Mouse (Mus musculus): ENCODE measurements at regions not wholly inside any gene's neighbourhood (a gene's known extent, or its start where the extent isn't known, plus 50 kb on each side); places are given as distances from the start of the nearest gene placed in this dataset.

DNA sequence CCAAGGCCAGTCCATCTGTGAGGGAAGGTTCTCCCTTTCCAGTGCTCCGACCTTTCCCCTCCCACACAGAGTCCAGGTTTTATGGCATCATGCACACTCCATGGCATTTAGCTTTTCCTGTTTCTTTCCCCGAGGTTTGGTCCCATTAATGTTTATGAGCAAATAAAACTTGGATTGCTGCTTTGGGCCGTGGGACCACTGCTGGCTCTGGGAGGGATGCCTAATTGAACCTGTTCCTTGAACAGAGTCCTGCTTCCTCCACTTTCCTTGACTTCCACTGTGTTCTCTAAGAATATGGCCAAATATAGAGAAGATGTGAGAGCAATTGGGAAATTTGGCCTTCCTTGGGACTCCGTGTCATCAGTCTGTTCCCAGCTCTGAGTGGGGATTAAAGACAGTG lies 170.3 kb upstream of the Fstl4 start:
- Histone ChIP-seq H3K4me1 (ENCODE audit: control insufficient read depth, insufficient read depth, low read depth, low read length) (no peaks in the 10 kb centered on the region), H3K4me2 (ENCODE audit: low read length) (no peak overlapping the region), H3K9ac (ENCODE audit: low read depth, low read length) (no peak overlapping the region), H3K27ac (ENCODE audit: low read depth, low read length) (no peak overlapping the region), H3K27me3 (replicated peaks; ENCODE audit: control insufficient read depth, insufficient read depth, low read length) (no peaks in the 10 kb centered on the region), H3K9me3 (ENCODE audit: control insufficient read depth, low read length) (peaks cover 11% of the 10 kb centered on the region; the same call in 1 of the 2 replicates), H3K4me3 (ENCODE audit: low read length) (no peak overlapping the region), H3K36me3 (ENCODE audit: control insufficient read depth, insufficient read depth, low read length) (no peaks in the 10 kb centered on the region)
- no peak for ATAC-seq
- 92% methylated on average over 4 of the region's 4 CpGs for WGBS

DNA sequence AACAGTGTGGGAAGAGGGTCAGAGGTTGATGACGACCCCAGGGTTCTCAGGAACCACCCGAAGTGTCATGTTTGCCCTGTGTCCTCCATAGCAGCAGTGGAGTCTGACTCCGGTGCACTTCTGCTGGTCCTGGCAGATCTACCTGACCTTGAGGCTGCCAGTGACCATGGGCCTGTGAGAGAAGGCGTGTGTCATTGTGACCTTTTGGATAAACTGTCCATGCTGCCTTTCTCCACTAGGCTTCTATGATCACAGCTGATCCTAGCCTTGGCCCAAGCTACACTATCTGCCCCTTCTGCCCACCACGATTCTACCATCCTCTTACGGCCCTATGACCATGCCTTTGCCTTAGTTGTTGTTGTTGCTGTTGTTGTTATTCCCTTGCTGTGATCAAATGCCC lies 163.2 kb upstream of the Fstl4 start:
- H3K4me2 ChIP-seq (ENCODE audit: low read length): no peak overlapping the region
- H3K9me3 ChIP-seq (ENCODE audit: control insufficient read depth, low read length): peaks cover 4% of the 10 kb centered on the region; the same call in 1 of the 2 replicates
- no peak overlapping the region for H3K9ac ChIP-seq (ENCODE audit: low read depth, low read length)
- 85% methylated on average over 6 of the region's 6 CpGs for WGBS
- peaks cover 2% of the 10 kb centered on the region; the same call in 1 of the 2 replicates for H3K4me1 ChIP-seq (ENCODE audit: control insufficient read depth, insufficient read depth, low read depth, low read length)
- H3K27me3 ChIP-seq (replicated peaks; ENCODE audit: control insufficient read depth, insufficient read depth, low read length): no peaks in the 10 kb centered on the region
- no peak overlapping the region for H3K4me3 ChIP-seq (ENCODE audit: low read length)
- H3K36me3 ChIP-seq (ENCODE audit: control insufficient read depth, insufficient read depth, low read length): no peaks in the 10 kb centered on the region
- ATAC-seq: no peak
- H3K27ac ChIP-seq (ENCODE audit: low read depth, low read length): no peak overlapping the region

DNA sequence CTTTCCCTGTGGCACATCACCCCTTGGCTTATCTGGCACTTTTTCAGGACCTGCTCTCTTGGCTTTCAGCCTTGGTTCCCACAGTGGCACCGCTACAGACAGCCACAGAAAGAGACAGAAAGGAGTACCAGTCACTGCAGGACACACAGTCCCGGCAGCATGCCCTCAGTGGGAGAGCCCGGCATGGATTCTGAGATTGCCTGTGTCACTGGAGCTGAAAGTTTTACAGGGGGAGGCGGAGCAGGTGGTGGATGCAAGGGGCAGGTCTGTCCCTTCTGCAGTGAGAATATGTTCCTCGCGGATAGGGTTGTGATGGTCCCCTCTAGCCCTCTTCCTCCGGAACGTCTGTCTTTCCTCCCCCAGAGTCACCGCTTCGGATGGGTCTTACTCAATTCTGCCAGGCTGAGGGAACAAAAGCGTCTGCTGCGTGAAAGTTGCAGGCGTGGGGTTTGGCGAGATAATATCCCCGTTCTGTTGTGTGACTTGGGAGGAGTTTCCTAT lies 162.3 kb upstream of the Fstl4 start:
- Histone ChIP-seq H3K27ac (ENCODE audit: low read depth, low read length) (no peak overlapping the region), H3K4me1 (ENCODE audit: control insufficient read depth, insufficient read depth, low read depth, low read length) (peaks cover 2% of the 10 kb centered on the region; the same call in 1 of the 2 replicates)

DNA sequence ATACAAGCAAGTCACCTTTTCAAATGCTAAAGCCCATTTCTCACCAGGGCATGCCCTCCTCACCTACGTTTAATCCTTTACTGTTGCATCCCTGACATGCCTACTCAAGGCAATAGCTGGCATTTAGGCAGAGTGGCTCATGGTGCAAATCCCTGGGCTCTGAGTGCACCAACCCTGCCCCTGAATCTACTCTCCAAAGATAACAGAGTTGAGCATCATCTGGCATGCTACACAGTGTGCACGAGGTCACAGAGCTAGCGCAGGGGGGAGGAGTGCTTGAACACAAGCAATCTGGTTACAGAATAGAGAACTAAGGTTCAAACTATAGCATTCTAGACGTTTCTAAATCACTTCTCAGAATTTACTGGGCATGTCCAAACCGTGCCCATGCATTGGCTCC lies 161.6 kb upstream of the Fstl4 start:
- WGBS: 70% methylated on average over 5 of the region's 5 CpGs
- no peak overlapping the region for H3K4me2 ChIP-seq (ENCODE audit: low read length)
- ATAC-seq: no peak
- peaks cover 2% of the 10 kb centered on the region; the same call in 1 of the 2 replicates for H3K4me1 ChIP-seq (ENCODE audit: control insufficient read depth, insufficient read depth, low read depth, low read length)
- no peak overlapping the region for H3K4me3 ChIP-seq (ENCODE audit: low read length)
- no peak overlapping the region for H3K9ac ChIP-seq (ENCODE audit: low read depth, low read length)
- H3K9me3 ChIP-seq (ENCODE audit: control insufficient read depth, low read length): peaks cover 2% of the 10 kb centered on the region; the same call in 1 of the 2 replicates
- H3K36me3 ChIP-seq (ENCODE audit: control insufficient read depth, insufficient read depth, low read length): no peaks in the 10 kb centered on the region
- H3K27me3 ChIP-seq (replicated peaks; ENCODE audit: control insufficient read depth, insufficient read depth, low read length): no peaks in the 10 kb centered on the region
- H3K27ac ChIP-seq (ENCODE audit: low read depth, low read length): no peak overlapping the region

More for the DNA sequence above, 162.3 kb upstream of the Fstl4 start:
- Histone ChIP-seq H3K36me3 (ENCODE audit: control insufficient read depth, insufficient read depth, low read length) (no peaks in the 10 kb centered on the region), H3K9me3 (ENCODE audit: control insufficient read depth, low read length) (peaks cover 4% of the 10 kb centered on the region; the same call in 1 of the 2 replicates), H3K9ac (ENCODE audit: low read depth, low read length) (no peak overlapping the region), H3K27me3 (replicated peaks; ENCODE audit: control insufficient read depth, insufficient read depth, low read length) (no peaks in the 10 kb centered on the region), H3K4me3 (ENCODE audit: low read length) (no peak overlapping the region), H3K4me2 (ENCODE audit: low read length) (no peak overlapping the region)
- WGBS: 73% methylated on average over 15 of the region's 15 CpGs
- ATAC-seq: peak; percentile 34; the same call in 1 of the 2 replicates

DNA sequence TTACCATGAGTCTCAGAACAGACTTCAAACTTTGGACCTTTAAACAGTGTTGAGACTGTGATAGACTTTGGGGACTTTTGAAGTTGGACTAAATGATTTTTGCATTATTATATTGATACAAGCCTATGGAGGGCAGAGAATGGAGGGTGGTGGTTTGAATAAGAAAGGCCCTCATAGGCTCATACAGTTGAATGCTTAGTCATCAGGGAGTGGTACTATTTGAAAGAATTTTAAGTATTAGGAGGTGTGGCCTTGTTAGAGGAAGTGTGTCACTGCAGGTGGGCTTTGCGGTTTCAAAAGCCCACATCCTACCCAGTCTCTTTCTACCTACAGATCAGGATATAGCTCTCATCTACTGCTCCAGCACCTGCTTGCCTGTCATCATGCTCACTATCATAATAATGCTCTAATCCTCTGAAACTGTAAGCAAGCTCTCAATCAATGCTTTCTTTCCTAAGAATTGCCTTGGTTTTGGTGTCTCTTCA lies 153.7 kb upstream of the Fstl4 start:
- no peak overlapping the region for H3K4me3 ChIP-seq (ENCODE audit: low read length)
- no peaks in the 10 kb centered on the region for H3K27me3 ChIP-seq (replicated peaks; ENCODE audit: control insufficient read depth, insufficient read depth, low read length)
- no peaks in the 10 kb centered on the region for H3K4me1 ChIP-seq (ENCODE audit: control insufficient read depth, insufficient read depth, low read depth, low read length)
- no peak overlapping the region for H3K9ac ChIP-seq (ENCODE audit: low read depth, low read length)
- H3K4me2 ChIP-seq (ENCODE audit: low read length): no peak overlapping the region
- no peaks in the 10 kb centered on the region for H3K9me3 ChIP-seq (ENCODE audit: control insufficient read depth, low read length)
- 95% methylated on average over 1 of the region's 1 CpGs for WGBS
- no peak overlapping the region for H3K27ac ChIP-seq (ENCODE audit: low read depth, low read length)
- no peak for ATAC-seq
- no peaks in the 10 kb centered on the region for H3K36me3 ChIP-seq (ENCODE audit: control insufficient read depth, insufficient read depth, low read length)

DNA sequence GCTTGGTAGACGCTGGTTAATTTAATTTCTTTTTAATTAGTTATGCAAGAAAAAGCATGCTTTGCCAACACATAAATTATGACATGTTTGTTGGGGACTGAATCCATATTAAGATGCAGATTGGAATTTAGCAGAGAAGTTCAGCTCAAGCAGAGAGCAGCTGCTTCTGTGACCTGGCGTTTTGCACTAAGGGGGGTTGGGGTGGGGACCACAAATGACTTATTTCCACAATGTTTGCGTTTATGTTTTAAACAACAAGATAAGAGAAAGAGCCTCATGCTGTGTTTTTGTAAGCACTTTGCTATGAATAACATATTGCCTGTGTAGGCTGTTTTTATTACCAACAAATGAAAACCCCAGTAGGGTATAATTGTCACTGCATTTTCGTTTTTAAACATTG lies 148.8 kb upstream of the Fstl4 start:
- H3K4me2 ChIP-seq (ENCODE audit: low read length): no peak overlapping the region
- no peaks in the 10 kb centered on the region for H3K27me3 ChIP-seq (replicated peaks; ENCODE audit: control insufficient read depth, insufficient read depth, low read length)
- WGBS: 35% methylated on average over 4 of the region's 4 CpGs
- no peak for ATAC-seq
- H3K4me3 ChIP-seq (ENCODE audit: low read length): no peak overlapping the region
- no peak overlapping the region for H3K27ac ChIP-seq (ENCODE audit: low read depth, low read length)
- H3K4me1 ChIP-seq (ENCODE audit: control insufficient read depth, insufficient read depth, low read depth, low read length): peaks cover 4% of the 10 kb centered on the region
- H3K9ac ChIP-seq (ENCODE audit: low read depth, low read length): no peak overlapping the region
- H3K9me3 ChIP-seq (ENCODE audit: control insufficient read depth, low read length): no peaks in the 10 kb centered on the region
- H3K36me3 ChIP-seq (ENCODE audit: control insufficient read depth, insufficient read depth, low read length): no peaks in the 10 kb centered on the region

DNA sequence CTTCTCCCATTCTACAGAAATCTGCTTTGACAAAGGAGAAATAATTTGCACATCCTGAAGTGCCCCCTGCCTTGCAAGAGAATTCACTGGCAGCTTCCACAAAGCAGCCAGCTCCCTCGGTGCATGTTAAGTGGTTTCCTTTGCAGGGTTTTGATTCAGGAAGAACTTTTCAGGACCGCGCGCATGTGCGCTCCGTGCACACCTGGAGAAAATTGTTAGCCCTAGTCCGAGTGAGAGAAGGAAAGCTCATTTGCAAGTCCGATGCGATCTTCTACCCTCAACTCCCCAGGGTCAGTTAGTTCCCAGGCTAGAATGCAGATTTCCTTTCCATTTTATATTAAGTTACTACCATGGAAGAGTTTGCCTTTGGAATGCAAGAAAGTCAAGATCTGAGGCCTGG lies 145.8 kb upstream of the Fstl4 start:
- Histone ChIP-seq H3K4me2 (ENCODE audit: low read length) (no peak overlapping the region), H3K9me3 (ENCODE audit: control insufficient read depth, low read length) (no peaks in the 10 kb centered on the region), H3K4me1 (ENCODE audit: control insufficient read depth, insufficient read depth, low read depth, low read length) (peaks cover 4% of the 10 kb centered on the region), H3K27ac (ENCODE audit: low read depth, low read length) (no peak overlapping the region), H3K9ac (ENCODE audit: low read depth, low read length) (no peak overlapping the region), H3K36me3 (ENCODE audit: control insufficient read depth, insufficient read depth, low read length) (no peaks in the 10 kb centered on the region), H3K4me3 (ENCODE audit: low read length) (no peak overlapping the region), H3K27me3 (replicated peaks; ENCODE audit: control insufficient read depth, insufficient read depth, low read length) (no peaks in the 10 kb centered on the region)
- WGBS: 23% methylated on average over 9 of the region's 9 CpGs
- no peak for ATAC-seq

DNA sequence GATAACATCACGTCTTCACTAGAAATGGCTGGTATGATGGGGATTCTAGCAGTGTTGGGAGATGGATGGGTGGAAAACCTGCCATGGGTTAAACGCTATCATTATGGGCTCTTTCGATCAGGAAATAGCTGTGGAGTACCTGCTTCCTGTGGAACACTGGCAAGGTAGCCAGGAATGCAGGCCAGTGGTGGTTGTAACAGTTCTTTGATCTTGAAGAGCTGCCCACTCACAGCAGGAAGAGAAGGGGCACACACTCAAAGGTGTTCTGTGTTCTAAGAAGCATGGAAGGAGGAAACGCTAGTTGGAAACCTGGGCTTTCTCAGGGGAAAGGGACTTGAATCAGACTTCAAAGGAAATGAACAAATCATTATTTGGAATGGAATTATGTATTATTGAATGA lies 141.6 kb upstream of the Fstl4 start:
- no peak overlapping the region for H3K4me3 ChIP-seq (ENCODE audit: low read length)
- 62% methylated on average over 4 of the region's 4 CpGs for WGBS
- H3K27ac ChIP-seq (ENCODE audit: low read depth, low read length): no peak overlapping the region
- no peaks in the 10 kb centered on the region for H3K36me3 ChIP-seq (ENCODE audit: control insufficient read depth, insufficient read depth, low read length)
- no peaks in the 10 kb centered on the region for H3K9me3 ChIP-seq (ENCODE audit: control insufficient read depth, low read length)
- H3K27me3 ChIP-seq (replicated peaks; ENCODE audit: control insufficient read depth, insufficient read depth, low read length): no peaks in the 10 kb centered on the region
- H3K4me1 ChIP-seq (ENCODE audit: control insufficient read depth, insufficient read depth, low read depth, low read length): peaks cover 4% of the 10 kb centered on the region
- ATAC-seq: no peak
- H3K4me2 ChIP-seq (ENCODE audit: low read length): no peak overlapping the region
- H3K9ac ChIP-seq (ENCODE audit: low read depth, low read length): no peak overlapping the region

DNA sequence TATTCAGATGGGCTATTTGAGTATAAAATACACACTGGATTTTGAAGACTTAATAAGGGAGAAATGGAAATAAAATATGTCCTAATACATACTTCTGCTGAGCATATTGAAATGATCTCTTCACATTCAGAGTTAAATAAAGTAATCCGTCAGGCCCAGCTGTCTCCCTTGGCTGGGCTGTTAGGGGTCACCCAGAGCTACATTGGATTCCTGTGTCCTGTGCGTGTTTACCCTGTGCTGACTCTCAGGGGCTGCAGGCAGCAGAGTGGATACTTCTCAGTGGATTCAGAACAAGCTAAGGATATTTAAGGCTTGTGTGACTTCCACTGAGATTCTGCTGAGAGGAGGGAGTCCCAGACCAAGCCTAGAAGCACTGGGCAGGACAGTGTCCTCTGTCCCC lies 135.6 kb upstream of the Fstl4 start:
- 65% methylated on average over 2 of the region's 2 CpGs for WGBS
- H3K9ac ChIP-seq (ENCODE audit: low read depth, low read length): no peak overlapping the region
- no peaks in the 10 kb centered on the region for H3K27me3 ChIP-seq (replicated peaks; ENCODE audit: control insufficient read depth, insufficient read depth, low read length)
- no peaks in the 10 kb centered on the region for H3K36me3 ChIP-seq (ENCODE audit: control insufficient read depth, insufficient read depth, low read length)
- H3K4me3 ChIP-seq (ENCODE audit: low read length): no peak overlapping the region
- no peaks in the 10 kb centered on the region for H3K9me3 ChIP-seq (ENCODE audit: control insufficient read depth, low read length)
- H3K27ac ChIP-seq (ENCODE audit: low read depth, low read length): no peak overlapping the region
- H3K4me1 ChIP-seq (ENCODE audit: control insufficient read depth, insufficient read depth, low read depth, low read length): no peaks in the 10 kb centered on the region
- no peak for ATAC-seq
- no peak overlapping the region for H3K4me2 ChIP-seq (ENCODE audit: low read length)

DNA sequence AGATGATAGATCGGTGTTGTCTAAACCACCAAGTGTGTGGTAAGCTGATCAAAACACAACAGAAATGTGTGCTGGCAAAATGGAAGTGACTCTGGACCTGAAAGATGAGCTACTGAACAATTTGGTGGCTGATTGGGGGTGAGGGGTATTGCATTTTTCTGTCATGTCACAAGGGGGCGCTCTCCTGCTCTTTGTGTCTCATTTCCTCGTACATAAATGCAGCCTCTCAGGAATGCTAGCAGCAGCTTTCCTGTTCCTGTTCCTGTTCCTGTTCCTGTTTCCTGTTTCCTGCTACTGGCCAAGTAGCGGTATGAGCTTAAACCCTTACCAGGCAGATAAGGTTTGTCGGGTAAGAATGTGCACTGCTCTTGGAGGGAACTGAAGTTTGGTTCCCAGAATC lies 134.7 kb upstream of the Fstl4 start:
- Histone ChIP-seq H3K4me2 (ENCODE audit: low read length) (no peak overlapping the region), H3K9ac (ENCODE audit: low read depth, low read length) (no peak overlapping the region), H3K27ac (ENCODE audit: low read depth, low read length) (no peak overlapping the region), H3K27me3 (replicated peaks; ENCODE audit: control insufficient read depth, insufficient read depth, low read length) (no peaks in the 10 kb centered on the region), H3K4me3 (ENCODE audit: low read length) (no peak overlapping the region), H3K36me3 (ENCODE audit: control insufficient read depth, insufficient read depth, low read length) (no peaks in the 10 kb centered on the region), H3K4me1 (ENCODE audit: control insufficient read depth, insufficient read depth, low read depth, low read length) (no peaks in the 10 kb centered on the region), H3K9me3 (ENCODE audit: control insufficient read depth, low read length) (no peaks in the 10 kb centered on the region)
- 56% methylated on average over 5 of the region's 5 CpGs for WGBS
- no peak for ATAC-seq
